Mouse (Mus musculus): ENCODE results near the gene Rps6ka2.
"Not testable (repeated sequence)": the region's sequence is repeated elsewhere in the genome, so short reads cannot be mapped to it uniquely, and the experiment has no call there.

DNA sequence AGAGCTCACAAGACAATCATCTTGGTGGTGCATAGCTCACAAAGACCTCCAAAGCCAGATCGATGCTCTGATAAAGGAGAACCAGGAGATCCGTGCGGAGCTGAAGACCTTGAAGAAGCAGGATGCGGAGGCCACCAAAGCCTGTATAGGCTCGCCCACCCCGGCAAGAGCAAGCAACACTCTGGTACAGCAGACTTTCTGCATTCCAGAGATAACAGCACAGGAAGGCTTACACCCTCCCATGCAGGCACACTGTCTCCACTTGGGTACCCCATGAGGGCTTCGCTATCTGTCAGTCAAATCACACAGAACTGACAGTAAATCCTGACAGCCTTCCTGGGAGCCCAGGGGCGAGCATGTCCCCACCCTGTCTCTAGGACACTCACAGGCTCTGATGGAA is 156.5 kb downstream of the Rps6ka2 start:
- not testable (repeated sequence) for TF ChIP-seq CTCF, POLR2A (IDR thresholded peaks at IDR 0.05; ENCODE audit: insufficient read depth, low read depth, low read length)

All from olfactory bulb, adult 2 months (tissue).